ENCODE assay signal across 8 mouse cellular contexts in the genomic region with DNA sequence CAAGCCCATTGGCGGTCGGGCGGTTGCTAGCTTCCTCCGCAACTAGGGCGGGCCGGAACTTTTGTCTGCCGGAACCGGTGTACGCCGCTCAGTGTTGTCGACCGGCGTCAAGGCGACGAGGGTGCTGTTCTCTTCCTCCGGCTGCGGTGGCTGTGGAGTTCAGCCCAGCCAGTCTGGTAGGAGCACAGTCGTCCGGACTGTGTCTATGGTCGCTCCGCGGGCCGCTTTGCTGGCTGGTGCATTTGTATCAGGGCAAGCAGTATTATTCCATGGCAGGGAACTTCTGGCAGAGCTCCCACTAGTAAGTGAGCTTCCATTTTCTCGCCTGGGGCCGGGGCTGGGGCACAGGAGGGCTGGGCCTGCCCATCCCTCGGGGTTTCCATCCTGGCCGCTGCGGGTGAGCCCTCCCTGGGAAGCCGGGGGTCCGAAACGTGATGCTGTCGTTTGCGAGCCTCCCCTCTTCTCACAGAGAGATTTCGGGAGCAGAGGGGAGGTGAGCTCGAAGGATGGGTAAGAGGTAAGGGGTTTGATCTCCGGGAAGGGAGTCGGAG. TPM values are rescaled to one million over a fixed set of nuclear protein-coding genes. Genes with fewer than 3 reads are reported as not detected.
A peak's percentile ranks its signal among the peaks of the same experiment; 100 is the strongest.
DNase-seq lines count a peak whose midpoint lies in the region; ATAC-seq lines count a peak whose summit lies in the region.

A gene (plus strand): TSS at position 87 of the 551 bp plus-strand sequence.

- H3K4me3 ChIP-seq in heart, embryonic 10.5 days, result peak within 1 kb of the TSS; percentile 93
- H3K4me3 ChIP-seq in kidney, embryonic 15.5 days (replicated peaks), result peak within 1 kb of the TSS; percentile 65

- peak; percentile 98 for ATAC-seq in erythroblast, adult 5-6 weeks (replicated peaks; ENCODE audit: low FRiP score, poor library complexity, severe bottlenecking)
- ATAC-seq in kidney, embryonic 15.5 days (replicated peaks; ENCODE audit: low FRiP score), result peak; percentile 99
- peak; percentile 99 for ATAC-seq in monocyte, adult 5-6 weeks (replicated peaks; ENCODE audit: insufficient number of reproducible peaks, low FRiP score, low TSS enrichment, poor library complexity, severe bottlenecking)

- peak within 1 kb of the TSS; percentile 68 for H3K4me2 ChIP-seq in kidney, embryonic 15.5 days

- H3K9ac ChIP-seq in kidney, embryonic 15.5 days, result peak within 1 kb of the TSS; percentile 67

- WGBS in heart, embryonic 10.5 days, result under 1% methylated on average over 37 of the region's 37 CpGs
- under 1% methylated on average over 37 of the region's 37 CpGs for WGBS in kidney, embryonic 15.5 days

- no peaks in the 10 kb centered on the region for H3K27me3 ChIP-seq in heart, embryonic 10.5 days (ENCODE audit: insufficient read depth, poor library complexity, severe bottlenecking)
- 0 out of 2 replicates have a peak, but pooled peaks cover 3% of the 10 kb centered on the region for H3K27me3 ChIP-seq in kidney, embryonic 15.5 days

- H3K36me3 ChIP-seq in heart, embryonic 10.5 days, result peaks cover under 1% of the 10 kb centered on the region; the same call in 1 of the 2 replicates
- H3K36me3 ChIP-seq in kidney, embryonic 15.5 days, result peaks cover under 1% of the 10 kb centered on the region

- H3K9me3 ChIP-seq in heart, embryonic 10.5 days, result no peaks in the 10 kb centered on the region
- no peaks in the 10 kb centered on the region for H3K9me3 ChIP-seq in kidney, embryonic 15.5 days (replicated peaks)

- peaks cover 6% of the 10 kb centered on the region; the same call in 1 of the 2 replicates for H3K4me1 ChIP-seq in heart, embryonic 10.5 days
- H3K4me1 ChIP-seq in kidney, embryonic 15.5 days, result peaks cover 7% of the 10 kb centered on the region

- H3K27ac ChIP-seq in heart, embryonic 10.5 days, result peak within 1 kb of the TSS; percentile 92
- peak within 1 kb of the TSS; percentile 75 for H3K27ac ChIP-seq in kidney, embryonic 15.5 days

- DNase-seq in B cell, adult 2 months, result peak; percentile 90 to 91
- peak; percentile 98 for DNase-seq in brain, adult 2 months (ENCODE audit: low read depth, low spot score)
- peak; percentile 97 for DNase-seq in heart, embryonic 10.5 days (ENCODE audit: low spot score)
- peak; percentile 96 for DNase-seq in liver
- peak; percentile 93 to 96 for DNase-seq in spleen, postnatal 4 days (ENCODE audit: low spot score in 2 of 2)

RNA-seq across cellular contexts. Expression of the gene that starts here (rescaled TPM):
- 17.5 and 28.0 TPM in 2 replicates for total RNA-seq in erythroblast, adult 5-6 weeks (2015; ENCODE audit: low replicate concordance)
- total RNA-seq in erythroblast, adult 5-6 weeks (2017; ENCODE audit: low replicate concordance), result 19.7 and 23.0 TPM in 2 replicates
- polyA plus RNA-seq in heart, embryonic 10.5 days (2016; fragmentation: Nextera tagmentation; extraction: Ambion mirVana), result 31.2 and 36.0 TPM in 2 replicates
- 41.1 and 47.5 TPM in 2 replicates for polyA plus RNA-seq in kidney, embryonic 15.5 days (2015; fragmentation: Nextera tagmentation; extraction: Ambion mirVana)
- 31.3 to 41.9 TPM (median 40.8 TPM) in 3 replicates for total RNA-seq in monocyte, adult 5-6 weeks (2017)

Comparison
In these comparisons a context has a peak if more than half of its experiments do, and no peak if none do; other contexts are left out.
1. Peak in every context shown above with its lines: DNase-seq, ATAC-seq, H3K4me3 ChIP-seq and H3K27ac ChIP-seq.